Mouse (Mus musculus): ENCODE results near the gene Mical1. TPM values are rescaled to one million over a fixed set of nuclear protein-coding genes. Genes with fewer than 3 reads are reported as not detected.
"Not testable (repeated sequence)": the region's sequence is repeated elsewhere in the genome, so short reads cannot be mapped to it uniquely, and the experiment has no call there.

The Mical1 gene
- polyA plus RNA-seq, 1 experiment from 2014 or later, result 4.3 TPM

DNA sequence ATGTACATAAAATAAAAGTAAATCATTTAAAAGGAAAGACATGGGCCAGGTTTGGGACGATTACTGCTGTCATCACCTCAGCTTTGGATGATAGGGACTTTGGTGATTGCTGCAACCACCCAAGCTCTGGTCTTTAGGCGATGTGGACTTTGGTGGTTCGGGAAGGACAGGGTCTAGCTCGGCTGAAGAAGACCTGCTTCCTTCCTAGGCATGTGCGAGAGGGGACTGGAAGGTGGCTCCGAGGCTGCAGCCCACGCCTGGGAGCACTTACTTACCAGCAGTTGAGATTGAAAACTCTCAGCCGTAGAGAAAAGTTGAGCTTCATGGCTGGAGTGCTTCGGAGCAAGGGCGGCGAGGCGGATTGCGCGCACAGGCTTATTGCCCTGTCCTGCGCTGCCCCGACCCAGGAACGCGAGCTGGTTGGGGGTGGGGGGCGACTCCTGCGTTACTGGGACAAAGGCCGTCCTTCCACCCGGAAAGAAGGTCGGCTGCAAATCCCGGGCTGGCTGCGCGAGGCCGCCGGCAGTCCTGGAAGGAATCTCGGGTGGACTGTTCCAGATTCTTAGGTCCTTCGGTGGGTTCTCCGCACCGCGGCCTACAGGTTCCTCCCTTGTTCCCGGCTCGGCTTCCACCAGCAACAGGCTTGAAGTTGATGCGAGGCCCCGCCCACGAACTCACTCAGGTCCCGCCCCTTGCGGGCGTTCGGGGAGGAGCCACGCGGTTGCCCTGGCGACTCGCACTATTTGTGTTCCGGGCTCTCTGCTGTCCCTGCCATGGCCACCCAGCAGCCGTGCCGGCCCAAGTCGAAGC, 13.8 kb downstream of the Mical1 start, which contains the start of the genes Smpd2 and Ppil6:
TSS of gene Smpd2 (minus strand) at position 662 of the 810 bp plus-strand sequence.
TSS of gene Ppil6 (plus strand) at position 732 of the 810 bp plus-strand sequence.
- peak; percentile 95 for DNase-seq
- 1% methylated on average over 48 of the region's 50 CpGs for WGBS (ENCODE audit: insufficient replicate concordance)
- TF ChIP-seq EP300 (IDR thresholded peaks at IDR 0.05; ENCODE audit: low read depth), result no peak
- no peak for TF ChIP-seq CTCF (IDR thresholded peaks at IDR 0.05; ENCODE audit: low read depth)
- peak within 1 kb of the TSS; percentile 67 for H3K27ac ChIP-seq (ENCODE audit: low read depth)
- peaks cover 18% of the 10 kb centered on the region for H3K4me1 ChIP-seq (ENCODE audit: insufficient read depth)
- ATAC-seq, result peak; percentile 92
- peak within 1 kb of the TSS; percentile 66 for H3K9ac ChIP-seq (replicated peaks)
- no peaks in the 10 kb centered on the region for H3K9me3 ChIP-seq (ENCODE audit: low read length)
- H3K4me2 ChIP-seq (ENCODE audit: low read depth, low read length), result peak within 1 kb of the TSS; percentile 93
- H3K4me3 ChIP-seq (ENCODE audit: low read depth, low read length), result peak within 1 kb of the TSS; percentile 52
- peaks cover 19% of the 10 kb centered on the region for H3K36me3 ChIP-seq (replicated peaks; ENCODE audit: insufficient read depth, low read length)
- no peaks in the 10 kb centered on the region for H3K27me3 ChIP-seq (ENCODE audit: insufficient read depth, low read length)

DNA sequence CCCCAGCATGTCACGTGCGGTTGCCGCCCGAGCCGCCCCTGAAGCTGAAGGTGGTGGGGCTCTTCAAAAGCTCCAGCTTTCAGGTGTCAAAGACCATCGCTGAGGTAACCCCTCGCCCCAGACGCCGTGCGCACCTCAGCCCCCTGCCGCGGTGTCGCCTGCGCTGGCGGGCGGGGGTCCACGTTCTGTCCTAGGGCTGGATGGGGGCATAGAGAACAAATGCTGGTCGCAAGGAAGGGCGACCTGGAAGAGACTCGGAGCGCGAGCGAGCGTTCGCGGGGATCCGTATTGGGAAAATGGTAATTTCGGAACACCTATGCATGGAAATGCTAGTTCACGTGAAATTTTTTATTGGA, 14.4 kb downstream of the Mical1 start:
- H3K36me3 ChIP-seq (replicated peaks; ENCODE audit: insufficient read depth, low read length), result peaks cover 19% of the 10 kb centered on the region
- H3K27ac ChIP-seq (ENCODE audit: low read depth), result no peak overlapping the region
- H3K9me3 ChIP-seq (ENCODE audit: low read length), result no peaks in the 10 kb centered on the region
- peak overlapping the region; percentile 52 for H3K4me3 ChIP-seq (ENCODE audit: low read depth, low read length)
- no peak for DNase-seq
- no peak overlapping the region; the same call in 1 of the 2 replicates for H3K9ac ChIP-seq (replicated peaks)
- peaks cover 18% of the 10 kb centered on the region for H3K4me1 ChIP-seq (ENCODE audit: insufficient read depth)
- TF ChIP-seq EP300 (IDR thresholded peaks at IDR 0.05; ENCODE audit: low read depth) (no peak), CTCF (IDR thresholded peaks at IDR 0.05; ENCODE audit: low read depth) (no peak)
- no peaks in the 10 kb centered on the region for H3K27me3 ChIP-seq (ENCODE audit: insufficient read depth, low read length)
- H3K4me2 ChIP-seq (ENCODE audit: low read depth, low read length), result peak overlapping the region; percentile 93
- WGBS (ENCODE audit: insufficient replicate concordance), result 2% methylated on average over 29 of the region's 29 CpGs
- ATAC-seq, result no peak; the same call in none of the 2 replicates

DNA sequence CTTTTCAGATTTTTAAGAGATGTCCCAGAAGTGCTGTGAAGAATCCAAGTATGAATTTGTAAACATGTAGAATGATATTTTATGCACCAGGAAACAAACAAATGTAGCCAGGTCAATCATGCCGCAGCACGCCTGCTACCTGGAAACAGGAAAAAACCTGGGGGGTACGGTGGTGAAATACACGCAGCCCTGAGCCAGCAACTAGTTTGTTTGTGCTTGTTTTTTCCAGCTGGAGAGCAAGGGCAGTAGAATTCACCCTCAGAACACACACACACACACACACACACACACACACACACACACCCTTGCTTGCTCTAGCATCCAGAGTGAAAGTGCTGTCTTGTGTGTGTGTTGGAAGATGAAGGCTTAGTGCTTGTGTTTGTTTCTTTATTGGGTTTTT, 15.0 kb downstream of the Mical1 start:
- Histone ChIP-seq H3K9me3 (ENCODE audit: low read length) (no peaks in the 10 kb centered on the region), H3K36me3 (replicated peaks; ENCODE audit: insufficient read depth, low read length) (peaks cover 14% of the 10 kb centered on the region), H3K4me1 (ENCODE audit: insufficient read depth) (peaks cover 18% of the 10 kb centered on the region), H3K27me3 (ENCODE audit: insufficient read depth, low read length) (no peaks in the 10 kb centered on the region), H3K4me3 (ENCODE audit: low read depth, low read length) (peak overlapping the region; percentile 52; the same call in 1 of the 2 replicates), H3K9ac (replicated peaks) (no peak overlapping the region), H3K4me2 (ENCODE audit: low read depth, low read length) (peak overlapping the region; percentile 31; the same call in 1 of the 2 replicates), H3K27ac (ENCODE audit: low read depth) (no peak overlapping the region)
- TF ChIP-seq EP300 (IDR thresholded peaks at IDR 0.05; ENCODE audit: low read depth) (no peak), CTCF (IDR thresholded peaks at IDR 0.05; ENCODE audit: low read depth) (no peak)
- DNase-seq (no peak), ATAC-seq (no peak)
- 22% methylated on average over 4 of the region's 4 CpGs for WGBS (ENCODE audit: insufficient replicate concordance)

DNA sequence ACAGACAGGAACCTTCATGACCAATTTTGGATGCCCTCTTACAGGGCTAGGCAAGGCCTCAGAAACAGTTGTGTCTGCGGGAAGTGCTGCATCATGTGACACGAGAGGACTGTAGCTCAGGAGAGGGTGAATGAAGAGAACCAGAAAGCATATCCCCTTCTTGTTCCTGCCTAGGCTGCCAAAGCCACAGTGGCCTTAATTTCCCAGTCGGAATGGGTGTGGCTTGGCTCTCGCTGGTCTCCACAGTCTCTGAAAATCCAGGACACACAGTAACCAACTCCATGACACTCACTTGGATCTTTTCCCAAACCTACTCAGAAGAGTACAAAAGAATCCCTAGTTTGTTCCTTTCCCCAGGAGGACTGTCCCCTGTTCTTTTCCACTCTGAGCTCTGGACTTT, 24.8 kb downstream of the Mical1 start:
- Histone ChIP-seq H3K9me3 (ENCODE audit: low read length) (no peaks in the 10 kb centered on the region), H3K4me1 (ENCODE audit: insufficient read depth) (no peaks in the 10 kb centered on the region), H3K27ac (ENCODE audit: low read depth) (no peak overlapping the region), H3K27me3 (ENCODE audit: insufficient read depth, low read length) (no peaks in the 10 kb centered on the region), H3K4me2 (ENCODE audit: low read depth, low read length) (no peak overlapping the region), H3K36me3 (replicated peaks; ENCODE audit: insufficient read depth, low read length) (no peaks in the 10 kb centered on the region), H3K9ac (replicated peaks) (no peak overlapping the region), H3K4me3 (ENCODE audit: low read depth, low read length) (no peak overlapping the region)
- TF ChIP-seq EP300 (IDR thresholded peaks at IDR 0.05; ENCODE audit: low read depth), result no peak
- no peak for TF ChIP-seq CTCF (IDR thresholded peaks at IDR 0.05; ENCODE audit: low read depth)
- DNase-seq (no peak), ATAC-seq (no peak)
- WGBS (ENCODE audit: insufficient replicate concordance), result 53% methylated on average over 4 of the region's 4 CpGs

DNA sequence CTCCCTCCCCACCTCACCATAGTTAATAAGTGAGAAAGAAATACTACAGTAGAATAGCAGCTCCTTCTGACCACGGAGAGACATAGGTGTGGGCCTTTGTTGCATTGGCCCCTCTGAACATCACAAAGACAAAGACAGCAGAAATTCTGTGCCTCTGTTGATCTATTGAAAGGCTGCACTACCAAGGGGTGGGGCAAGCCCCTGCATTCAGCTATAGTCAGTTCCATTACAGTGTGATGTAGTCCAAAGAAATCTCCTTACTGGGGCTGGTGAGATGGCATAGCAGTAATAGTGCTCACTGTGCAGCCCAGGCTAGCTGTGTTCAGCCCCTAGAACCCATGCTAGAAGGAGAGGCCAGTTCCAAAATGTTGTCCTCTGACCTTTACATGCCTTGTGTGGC, 28.9 kb downstream of the Mical1 start:
- no peak for TF ChIP-seq EP300 (IDR thresholded peaks at IDR 0.05; ENCODE audit: low read depth)
- TF ChIP-seq CTCF (IDR thresholded peaks at IDR 0.05; ENCODE audit: low read depth), result no peak
- no peak overlapping the region for H3K27ac ChIP-seq (ENCODE audit: low read depth)
- no peak overlapping the region for H3K4me3 ChIP-seq (ENCODE audit: low read depth, low read length)
- H3K27me3 ChIP-seq (ENCODE audit: insufficient read depth, low read length), result no peaks in the 10 kb centered on the region
- 79% methylated on average over 1 of the region's 1 CpGs for WGBS (ENCODE audit: insufficient replicate concordance)
- H3K9ac ChIP-seq (replicated peaks), result no peak overlapping the region
- no peak overlapping the region for H3K4me2 ChIP-seq (ENCODE audit: low read depth, low read length)
- ATAC-seq (no peak), DNase-seq (no peak)
- no peaks in the 10 kb centered on the region for H3K9me3 ChIP-seq (ENCODE audit: low read length)
- H3K4me1 ChIP-seq (ENCODE audit: insufficient read depth), result no peaks in the 10 kb centered on the region
- no peaks in the 10 kb centered on the region for H3K36me3 ChIP-seq (replicated peaks; ENCODE audit: insufficient read depth, low read length)

DNA sequence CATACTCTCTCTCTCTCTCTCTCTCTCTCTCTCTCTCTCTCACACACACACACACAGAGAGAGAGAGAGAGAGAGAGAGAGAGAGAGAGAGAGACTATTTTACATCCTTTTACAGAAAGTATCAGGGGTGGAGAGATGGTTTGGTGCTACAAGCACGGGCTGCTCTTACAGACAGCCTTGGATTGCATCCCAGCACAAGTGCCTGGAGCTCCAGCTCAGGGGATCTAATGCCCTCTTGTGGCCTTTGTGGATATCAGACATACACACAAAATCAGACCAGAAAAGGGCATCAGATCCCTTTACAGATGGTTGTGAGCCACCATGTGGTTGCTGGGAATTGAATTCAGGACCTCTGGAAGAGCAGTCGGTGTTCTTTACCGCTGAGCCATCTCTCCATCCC, 29.3 kb downstream of the Mical1 start:
- not testable (repeated sequence) for H3K4me2 ChIP-seq (ENCODE audit: low read depth, low read length); H3K36me3 ChIP-seq (replicated peaks; ENCODE audit: insufficient read depth, low read length); H3K27ac ChIP-seq (ENCODE audit: low read depth); H3K9ac ChIP-seq (replicated peaks); H3K27me3 ChIP-seq (ENCODE audit: insufficient read depth, low read length); H3K4me3 ChIP-seq (ENCODE audit: low read depth, low read length); H3K4me1 ChIP-seq (ENCODE audit: insufficient read depth); H3K9me3 ChIP-seq (ENCODE audit: low read length)
- ATAC-seq (peak; percentile 56; the same call in 1 of the 2 replicates), DNase-seq (peak; percentile 56)
- peak; percentile 86 for TF ChIP-seq CTCF (IDR thresholded peaks at IDR 0.05; ENCODE audit: low read depth)
- WGBS (ENCODE audit: insufficient replicate concordance), result 4% methylated on average over 3 of the region's 3 CpGs
